Mouse (Mus musculus) megakaryocyte, embryonic 14.5 days (primary cell): ENCODE data around the gene Hk1.

Experiments used
- FLI1 ChIP-seq: IDR thresholded peaks from 2 replicates; pipeline ENCODE4 v1.6.1; 2012; ENCODE audit warnings: low read length, inconsistent platforms, mixed read lengths
- GATA1 ChIP-seq: IDR thresholded peaks from 3 replicates; pipeline ENCODE4 v1.6.1; 2012; ENCODE audit warnings: mixed read lengths, low read length, inconsistent platforms, borderline replicate concordance

GRCm38 (mm10) chr10:62419422-62419821, 39.7 kb upstream of the Hk1 start:
- TF ChIP-seq GATA1 = no peak
- TF ChIP-seq FLI1 = no peak
